Mouse (Mus musculus) heart, adult 9 months (tissue): ENCODE results near the gene Rtn4r.

Source experiments
- DNase-seq, 2 experiments: peaks; one replicate each; pipeline ENCODE4 v3.0.0; 2022; ENCODE audit warnings: low spot score in 2 of 2

Gene Rtn4r

DNA sequence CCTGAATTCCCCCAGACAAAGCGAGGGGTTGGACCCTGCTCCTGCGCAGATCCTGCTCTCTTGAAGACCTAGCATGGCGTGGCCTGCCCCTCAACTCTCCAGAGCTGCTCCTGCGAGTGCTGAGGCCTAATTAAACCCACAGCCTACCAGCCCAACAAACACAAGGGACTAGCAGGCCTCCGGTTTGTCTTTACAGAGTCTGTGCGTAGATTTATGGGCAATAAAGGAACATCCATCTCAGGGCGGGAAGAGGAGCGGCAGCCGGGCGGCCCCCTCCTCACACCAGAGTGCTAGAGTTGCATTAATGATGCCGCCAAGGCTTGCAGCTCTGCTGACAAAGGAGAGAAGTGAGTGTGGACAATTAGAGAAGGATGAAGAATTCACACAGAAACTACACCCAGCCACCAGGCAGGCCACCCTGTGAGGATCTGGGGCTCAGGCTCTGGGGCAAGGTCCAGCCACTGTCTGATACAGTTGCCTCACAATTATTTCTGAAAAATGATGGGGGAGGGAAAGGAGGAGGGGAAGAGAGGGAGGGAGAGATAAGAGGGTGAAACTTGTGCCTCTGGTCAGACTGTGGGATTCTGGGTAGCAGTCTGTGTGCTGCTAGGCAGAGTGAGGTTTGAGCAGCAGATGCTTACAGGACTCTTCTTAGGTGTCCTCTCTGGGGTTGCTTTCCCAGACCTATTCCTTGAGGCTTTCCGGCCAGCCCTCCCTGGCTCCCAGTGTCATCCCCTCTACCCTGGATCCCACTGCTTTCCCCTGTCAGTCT, 29.3 kb downstream of the Rtn4r start:
- no peak for DNase-seq

DNA sequence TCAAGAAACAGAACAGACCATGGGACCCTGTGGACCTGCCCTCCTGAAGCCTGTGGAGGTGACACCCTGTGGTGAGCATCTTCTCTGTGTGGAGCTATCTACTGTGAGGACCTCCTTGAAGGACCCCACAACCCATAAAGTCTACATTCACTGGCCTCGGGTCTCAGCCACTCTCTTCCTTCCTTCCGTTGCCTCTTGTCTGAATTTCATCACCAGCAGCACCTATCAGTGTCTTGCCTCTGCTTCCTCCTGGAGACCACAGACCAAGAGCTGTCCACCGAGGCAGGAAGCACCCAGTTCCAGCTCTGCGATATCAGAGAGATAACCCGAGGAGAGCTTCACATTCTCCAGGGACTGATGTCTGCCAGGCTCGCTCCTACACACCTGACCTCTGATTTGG, 31.8 kb downstream of the Rtn4r start:
- DNase-seq = no peak

DNA sequence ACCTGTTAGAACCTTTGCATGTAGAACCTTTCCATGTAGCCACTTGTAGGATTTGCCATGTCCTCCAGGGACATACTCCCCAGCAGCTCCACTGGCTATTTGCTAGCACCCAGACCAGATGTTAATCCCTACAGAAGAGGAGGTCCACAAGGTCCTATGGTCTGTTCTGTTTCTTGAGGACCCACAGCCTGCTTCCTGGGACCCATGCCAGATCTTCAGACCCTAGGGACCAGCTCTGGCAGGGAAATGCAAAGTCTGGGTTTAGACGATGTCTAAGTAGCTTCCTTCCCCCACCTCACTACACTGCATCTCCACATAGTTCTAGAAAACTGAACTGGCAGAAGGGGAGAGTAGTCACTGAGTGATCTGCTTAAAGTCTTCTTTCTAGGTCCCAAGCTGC, 32.3 kb downstream of the Rtn4r start:
- peak; percentile 52 to 68 for DNase-seq

DNA sequence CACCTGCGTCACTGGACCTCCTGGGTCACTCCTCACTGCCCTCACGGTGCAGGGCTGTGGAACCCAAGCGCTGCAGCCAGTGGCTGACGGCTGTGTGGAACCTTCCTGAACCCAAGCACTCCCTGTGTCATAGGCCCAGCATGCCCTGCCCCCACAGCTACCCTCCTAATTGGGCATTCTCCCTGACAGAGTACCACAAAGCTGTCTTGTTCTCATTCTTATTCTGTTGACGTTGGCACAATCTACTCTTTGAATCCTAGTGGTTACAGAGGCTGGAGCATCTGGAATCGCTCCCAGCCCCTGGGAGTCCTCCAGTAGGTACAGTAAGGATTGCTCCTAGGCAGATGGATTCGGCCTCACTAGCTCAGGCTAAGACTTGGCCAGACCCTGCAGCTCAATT, 33.1 kb downstream of the Rtn4r start:
- DNase-seq = no peak

DNA sequence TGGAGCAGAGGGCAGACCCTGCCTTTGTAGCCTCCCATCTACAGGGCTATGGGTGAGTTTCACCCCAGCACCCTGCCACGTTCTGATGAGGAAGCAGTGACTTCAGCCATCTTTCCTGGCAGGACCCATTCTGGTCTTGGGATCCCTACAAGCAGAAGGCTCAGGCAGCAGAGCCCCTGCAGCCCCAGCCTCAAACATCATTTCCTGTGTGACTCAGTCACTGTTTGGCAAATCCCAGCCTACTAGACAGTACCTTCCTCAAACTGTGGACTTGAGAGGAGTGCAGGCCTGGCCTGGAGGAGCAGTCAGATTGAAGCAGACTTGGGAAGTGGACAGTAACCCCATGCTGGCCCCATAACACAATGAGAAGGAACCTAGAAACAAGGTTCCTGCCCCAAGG, 33.7 kb downstream of the Rtn4r start:
- no peak for DNase-seq

DNA sequence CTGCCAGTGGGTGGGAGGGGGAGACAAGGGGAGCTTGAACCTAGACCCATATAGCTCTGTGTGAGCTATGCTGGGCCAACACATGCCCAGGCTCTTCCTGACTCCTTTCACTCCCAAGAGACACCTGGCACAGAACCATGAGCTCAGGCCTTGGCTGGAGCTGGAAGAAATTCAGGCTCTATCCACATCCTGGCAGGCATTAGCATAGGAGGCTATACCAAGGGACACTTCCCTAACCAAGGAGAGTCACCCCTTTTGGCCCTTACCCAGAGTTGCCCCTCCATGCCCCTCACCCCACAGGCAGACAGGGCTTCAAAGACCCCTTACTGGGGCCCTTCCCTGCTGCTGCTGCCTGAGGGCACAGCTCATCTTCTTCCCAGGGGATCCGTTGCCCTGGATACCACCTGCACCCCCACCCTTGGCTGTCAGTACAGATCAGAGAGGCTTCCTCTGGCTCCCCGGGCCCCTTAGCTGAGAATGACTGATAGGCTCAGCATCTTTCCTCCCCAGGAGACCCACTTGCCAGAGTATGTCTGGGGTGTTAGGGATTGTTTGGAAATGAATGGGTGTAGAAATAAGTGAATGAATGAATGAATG, 37.3 kb downstream of the Rtn4r start:
- DNase-seq = no peak

DNA sequence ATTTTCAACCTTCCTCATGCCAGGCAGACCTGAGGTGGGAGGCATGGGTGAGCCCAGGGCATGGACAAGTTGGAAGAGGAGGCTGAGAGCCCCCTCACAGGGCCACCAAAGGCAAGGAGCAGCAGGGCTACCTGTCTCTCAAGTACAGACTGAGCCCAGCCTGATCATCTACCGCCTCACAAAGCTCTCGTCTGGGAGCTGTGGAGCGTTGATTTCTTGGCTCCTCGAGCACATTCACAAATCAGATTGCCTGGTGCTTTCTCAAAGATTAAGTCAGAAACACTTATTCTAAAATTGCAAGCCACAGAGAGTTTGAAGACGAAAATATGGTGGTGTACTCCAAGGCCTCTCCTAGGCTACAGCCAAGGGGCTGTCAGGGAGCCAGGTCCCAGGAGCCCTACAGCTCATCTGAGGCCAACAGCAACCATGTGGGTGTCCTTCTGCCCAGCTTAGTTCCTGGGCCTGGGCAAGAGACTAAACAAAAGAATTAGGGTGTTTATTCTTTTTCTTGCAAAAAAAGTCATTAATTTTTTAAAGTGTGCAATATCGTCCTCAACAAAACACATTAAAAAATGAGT, 39.3 kb downstream of the Rtn4r start:
- DNase-seq = no peak

DNA sequence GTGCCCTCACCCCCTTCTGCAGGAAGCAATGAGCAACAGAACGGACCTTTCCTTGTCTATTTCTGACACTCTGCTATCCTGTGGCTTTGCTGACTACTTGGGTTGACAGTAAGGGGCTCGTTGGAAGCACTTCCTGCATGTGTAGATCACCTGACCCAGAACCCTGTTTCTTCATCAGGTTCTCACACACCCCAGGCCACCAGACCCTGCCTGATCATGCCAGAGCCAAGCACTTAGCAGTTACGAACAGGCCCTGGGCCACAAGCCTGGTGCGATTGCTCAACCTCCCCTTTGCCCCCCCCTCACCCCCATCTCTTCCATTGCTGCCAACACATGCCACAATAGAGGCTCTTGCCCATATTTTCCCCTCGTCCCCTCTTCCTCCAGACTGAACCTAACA, 41.7 kb downstream of the Rtn4r start:
- DNase-seq = no peak

DNA sequence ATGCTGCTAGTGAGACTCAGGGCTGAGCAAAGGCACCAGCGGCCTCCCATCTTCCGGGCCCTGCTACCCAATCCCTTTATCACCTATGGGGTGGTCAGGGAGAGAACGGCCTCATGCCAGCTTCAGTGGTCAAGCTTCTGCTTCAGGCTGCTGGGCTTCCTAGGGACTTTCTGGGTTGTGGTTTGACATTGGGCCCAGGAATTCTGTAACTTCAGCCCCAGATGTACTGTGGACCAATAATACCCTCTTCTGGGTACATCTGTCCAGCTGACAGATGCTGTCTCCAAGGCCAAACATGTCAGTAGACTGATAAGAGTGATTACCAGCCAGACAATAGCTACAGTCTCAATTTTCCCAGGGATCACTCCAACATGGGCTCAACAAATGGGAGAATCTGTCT, 42.3 kb downstream of the Rtn4r start:
- no peak for DNase-seq

DNA sequence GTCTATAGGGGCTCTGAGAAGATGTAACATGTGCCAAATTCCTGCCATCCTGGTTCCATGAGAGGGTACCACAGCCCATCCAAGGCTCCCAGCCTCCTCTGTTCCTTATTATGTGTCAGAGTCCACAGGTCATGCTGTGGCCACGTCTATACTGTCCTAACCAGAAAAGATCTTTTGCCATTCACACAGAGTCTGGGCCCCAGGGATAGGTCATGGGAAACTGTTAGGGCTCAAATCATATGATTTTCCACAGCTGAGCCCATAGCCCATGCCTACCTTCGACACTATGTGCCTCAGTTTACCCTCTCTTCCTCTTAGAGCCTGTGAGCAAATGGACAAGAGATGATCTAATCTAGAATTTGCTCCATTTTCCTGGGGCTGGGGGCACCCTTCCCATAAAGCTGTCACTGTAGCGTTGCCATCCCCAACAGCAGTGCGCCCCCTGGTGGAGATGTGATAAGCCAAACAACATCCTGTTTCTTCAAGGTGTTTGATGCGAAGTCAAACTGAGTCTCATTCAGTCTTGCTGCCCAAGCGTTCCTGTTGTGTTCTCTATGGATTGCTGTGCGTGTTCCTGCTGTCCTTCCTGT, 44.9 kb downstream of the Rtn4r start:
- DNase-seq = peak in 1 of 2 experiments; percentile 57

DNA sequence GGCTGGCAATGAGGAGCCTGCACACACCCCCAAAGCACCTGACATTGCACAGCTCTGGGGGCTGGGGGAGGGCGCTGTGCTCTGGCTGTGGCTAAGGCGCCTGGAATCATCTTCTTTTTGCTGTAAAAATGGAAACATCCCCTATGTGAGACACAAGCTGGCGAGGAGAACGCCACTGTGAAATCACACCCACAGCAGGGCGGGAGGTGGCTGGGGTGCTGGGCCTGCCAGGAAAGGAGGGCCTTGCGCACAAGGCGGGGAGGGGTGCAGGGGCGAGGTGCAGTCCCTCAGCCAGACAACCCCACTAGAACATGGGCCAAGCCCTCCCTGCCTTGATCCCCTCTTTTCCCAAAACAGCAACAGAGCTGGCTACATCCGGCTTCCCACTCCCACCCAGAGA, 45.8 kb downstream of the Rtn4r start:
- no peak for DNase-seq

DNA sequence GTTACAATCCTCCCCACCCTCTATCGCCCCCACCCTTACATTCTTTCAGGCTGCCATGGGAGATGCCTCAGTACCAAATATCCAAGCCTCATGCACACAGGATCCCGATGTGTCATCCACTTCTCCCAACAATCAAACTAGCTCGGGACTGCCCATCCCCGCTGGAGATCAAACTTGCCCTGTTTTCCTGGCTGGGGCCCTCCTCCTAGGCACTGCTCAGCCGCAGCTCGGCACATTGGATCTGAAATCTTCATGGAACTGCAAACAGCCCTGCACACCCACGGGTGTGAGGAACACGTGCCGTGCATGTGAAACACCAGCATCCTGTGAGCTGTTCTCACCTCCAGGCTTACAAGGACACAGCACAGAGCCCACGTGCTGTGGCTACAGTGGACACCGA, 46.3 kb downstream of the Rtn4r start:
- no peak for DNase-seq

DNA sequence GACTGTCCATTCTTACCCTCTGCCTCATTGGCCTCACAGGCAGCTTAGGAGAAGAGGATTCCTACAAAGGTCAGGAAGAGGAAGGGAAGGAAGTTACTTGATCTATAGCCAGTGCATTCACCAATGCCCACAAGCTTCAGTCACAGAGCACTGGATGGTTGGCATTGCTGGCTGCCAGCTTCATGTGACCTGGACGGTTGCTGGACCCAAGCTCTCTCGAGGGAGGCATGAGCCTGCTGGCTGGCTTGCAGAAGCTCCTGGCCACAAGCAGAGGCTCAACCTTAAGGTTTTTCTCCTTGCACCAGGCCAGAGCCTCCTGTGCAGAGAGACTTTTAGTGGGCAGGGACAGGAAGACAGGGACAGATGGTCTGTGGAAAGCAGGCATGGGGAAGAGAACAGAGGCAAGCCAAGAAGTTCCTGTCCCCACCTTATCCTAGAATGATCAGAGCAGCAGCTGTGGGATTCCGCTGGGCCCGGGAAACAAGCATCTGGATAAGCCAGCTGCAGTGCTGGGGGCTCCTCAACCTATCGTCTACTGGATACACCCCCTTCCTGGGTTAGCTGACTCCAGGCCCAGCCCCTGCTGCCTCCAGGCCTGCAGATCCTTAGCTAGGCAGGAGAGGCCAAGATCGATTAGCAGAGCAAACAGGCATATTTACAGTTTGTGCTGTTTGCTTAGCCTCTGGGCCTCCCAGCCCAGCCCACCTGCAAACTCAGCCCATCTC, 48.5 kb downstream of the Rtn4r start:
- no peak for DNase-seq

DNA sequence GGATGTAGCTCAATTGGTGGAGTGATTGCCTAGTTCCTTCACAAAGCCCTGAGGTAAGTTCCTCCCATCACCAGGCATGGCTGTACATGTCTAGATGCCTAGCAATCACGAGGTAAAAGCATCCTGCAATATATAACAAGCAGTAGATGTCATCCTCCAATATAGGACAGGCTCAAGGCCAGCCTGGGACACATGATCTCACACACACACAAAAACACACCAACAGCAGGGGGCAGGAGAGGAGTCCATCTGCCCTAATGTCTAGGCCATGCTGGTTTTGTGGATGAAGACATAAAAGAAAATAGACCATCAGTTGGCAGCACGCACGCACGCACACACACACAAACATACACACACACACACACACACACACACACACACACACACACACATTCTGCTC, 49.3 kb downstream of the Rtn4r start:
- no peak for DNase-seq

DNA sequence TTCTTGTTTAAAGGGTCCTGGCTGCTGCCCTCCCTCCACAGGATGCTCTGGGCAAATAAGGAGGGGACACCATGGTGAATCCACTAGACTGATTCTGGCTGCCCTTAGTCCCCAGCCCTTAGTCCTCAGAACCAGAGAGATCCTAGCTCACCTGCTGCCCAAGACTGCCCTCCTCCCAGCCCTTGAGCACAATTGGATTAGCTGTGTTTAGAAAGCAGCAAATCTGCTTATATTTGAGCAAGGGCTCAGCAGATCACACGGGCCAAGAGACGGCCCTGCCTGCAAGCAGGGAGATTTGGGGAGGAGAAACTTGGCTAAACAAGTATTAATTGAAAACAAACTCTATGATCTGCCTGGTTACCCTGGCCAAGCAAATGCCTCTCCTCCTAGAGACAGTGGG, 52.1 kb downstream of the Rtn4r start:
- DNase-seq = no peak

DNA sequence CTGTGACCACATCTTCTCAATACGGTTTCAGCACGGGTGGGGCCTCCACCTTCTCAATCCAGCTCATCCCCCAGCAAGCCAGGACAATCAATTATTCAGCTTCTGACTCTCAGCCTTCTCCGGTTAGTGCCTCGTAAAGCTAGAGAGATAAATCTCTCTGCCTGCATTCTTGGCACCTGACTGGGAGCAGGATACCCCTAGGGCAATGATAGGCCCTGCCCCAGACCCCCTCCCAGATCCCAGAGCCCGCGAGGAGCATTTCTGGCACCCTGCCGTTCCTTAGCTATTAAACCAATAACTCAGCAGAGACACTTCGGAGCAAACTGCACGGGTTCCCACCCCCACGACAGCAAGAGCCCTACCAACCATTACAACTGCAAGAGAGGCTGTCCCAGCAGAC, 54.0 kb downstream of the Rtn4r start:
- no peak for DNase-seq

DNA sequence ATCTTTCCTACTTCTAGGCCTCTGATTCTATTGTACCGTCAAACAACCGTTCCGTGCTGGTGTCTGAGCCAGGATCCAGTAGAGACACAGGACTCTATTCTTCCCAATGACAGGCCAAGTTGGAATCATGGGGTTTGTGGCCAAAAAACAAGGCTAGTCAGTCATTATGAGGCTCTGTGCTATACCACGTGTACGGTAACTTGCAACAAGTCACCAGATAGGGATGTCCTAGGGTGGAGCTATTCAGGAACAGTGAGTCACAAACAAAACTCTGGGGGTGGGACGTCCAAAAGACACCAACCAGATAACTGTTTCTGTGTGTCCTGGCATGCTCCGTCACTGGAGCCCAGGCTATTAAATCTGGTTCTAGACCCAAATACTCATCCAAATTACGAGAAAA, 55.3 kb downstream of the Rtn4r start:
- no peak for DNase-seq

DNA sequence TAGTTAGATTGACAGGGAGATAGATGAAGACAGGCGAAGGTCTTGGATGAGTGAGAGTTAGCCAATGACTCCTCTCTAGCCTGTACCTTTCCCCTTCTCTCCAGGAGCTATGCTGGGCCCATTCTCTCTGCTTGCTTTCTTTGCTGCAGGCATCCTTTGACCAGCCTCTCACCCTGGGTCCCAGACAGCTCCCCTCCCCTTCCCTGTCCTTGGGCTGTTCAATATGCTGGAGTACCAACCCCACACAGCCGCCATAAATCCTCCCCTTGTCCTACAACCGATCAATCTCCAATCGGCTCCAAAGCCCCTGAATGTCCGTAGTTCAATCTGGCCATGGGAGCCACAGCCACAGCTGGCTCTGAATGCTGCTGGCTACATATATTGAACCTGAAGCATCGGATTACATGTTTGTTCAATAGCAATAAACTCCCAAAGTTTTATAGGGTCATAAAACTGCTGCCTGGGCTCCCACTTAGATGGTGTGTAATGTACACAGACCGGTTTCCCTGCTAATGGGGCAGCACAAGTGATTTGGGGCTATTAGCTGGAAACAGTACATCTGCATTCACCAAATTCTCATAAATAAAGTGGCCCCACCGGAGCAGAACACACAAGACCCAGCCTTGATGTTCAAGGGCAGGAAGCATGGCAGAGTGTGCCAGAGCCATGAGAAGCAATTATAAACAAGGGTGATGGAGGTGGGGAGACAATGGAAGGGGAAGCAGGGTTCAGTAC, 58.4 kb downstream of the Rtn4r start:
- no peak for DNase-seq

DNA sequence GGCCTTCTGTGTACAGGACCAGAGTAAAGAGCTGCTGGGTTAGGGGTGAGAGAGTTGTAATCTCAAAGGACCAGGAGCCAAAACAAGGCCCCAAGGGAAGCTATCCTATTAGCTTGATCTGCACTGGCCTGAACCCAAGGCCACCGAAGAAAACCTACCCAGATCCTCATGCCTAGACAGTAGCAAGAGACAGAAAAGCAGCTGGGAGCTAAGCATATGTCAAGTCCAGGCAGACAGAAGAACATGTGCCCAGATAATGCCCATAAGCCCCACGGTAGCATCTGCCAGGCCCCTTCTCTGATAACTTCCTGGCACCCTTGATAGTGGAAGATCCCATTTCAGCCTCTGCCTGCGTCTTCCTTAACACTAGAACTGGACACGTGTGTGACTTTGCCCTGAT, 59.4 kb downstream of the Rtn4r start:
- no peak for DNase-seq

DNA sequence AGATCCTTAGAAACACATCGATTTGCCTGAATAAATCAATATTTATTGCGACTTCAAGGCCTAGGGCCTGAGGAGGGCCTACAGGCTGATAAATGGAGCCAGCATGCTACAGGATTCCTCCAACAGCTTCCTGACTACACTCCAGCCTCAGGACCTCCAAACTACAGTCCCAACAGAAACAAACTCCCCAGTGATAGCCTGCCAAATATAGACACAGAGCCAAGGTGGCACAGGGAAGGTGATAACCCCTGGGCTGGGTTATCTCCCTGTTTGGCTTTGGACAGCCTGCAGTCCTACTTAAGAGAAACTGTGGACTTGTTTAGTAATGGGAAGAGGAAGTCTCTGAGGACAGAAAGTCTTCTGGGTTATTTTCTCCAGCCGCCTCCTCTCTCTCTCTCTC, 59.8 kb downstream of the Rtn4r start:
- peak in 1 of 2 experiments; percentile 14 for DNase-seq

DNA sequence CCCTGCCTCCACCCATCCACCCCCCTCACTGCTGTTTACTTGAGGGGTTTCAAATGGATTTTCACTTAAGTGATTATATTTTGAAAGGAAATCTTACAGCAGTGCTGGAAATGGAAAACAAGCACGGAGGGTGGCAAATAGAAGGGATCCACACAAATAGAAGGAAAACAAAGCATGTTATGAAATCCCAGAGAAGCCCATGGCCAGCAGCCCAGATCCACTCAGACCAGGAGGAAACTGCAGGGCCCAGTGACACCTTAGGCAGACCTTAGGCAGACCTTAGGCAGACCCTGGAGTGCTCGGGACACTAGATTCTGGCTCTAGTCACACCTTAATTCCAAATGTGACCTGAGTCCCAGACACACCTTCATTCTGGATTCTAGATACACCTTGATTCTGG, 63.6 kb downstream of the Rtn4r start:
- no peak for DNase-seq
